Mouse (Mus musculus): ENCODE data around the gene Osgep. TPM values are rescaled to one million over a fixed set of nuclear protein-coding genes. Genes with fewer than 3 reads are reported as not detected.

The Osgep gene
- polyA plus RNA-seq, 1 experiment: 52.9 TPM

- Histone ChIP-seq H3K27me3 (ENCODE audit: control insufficient read depth, insufficient read depth, low read length) (no peaks in the 10 kb centered on the region), H3K27ac (ENCODE audit: control insufficient read depth, insufficient read depth, low read depth, low read length) (peak within 1 kb of the TSS; percentile 74), H3K4me1 (ENCODE audit: control insufficient read depth, insufficient read depth, low read length) (peaks cover 4% of the 10 kb centered on the region), H3K4me3 (ENCODE audit: control insufficient read depth, low read depth, low read length) (peak within 1 kb of the TSS; percentile 85), H3K36me3 (ENCODE audit: control insufficient read depth, insufficient read depth, low read length) (no peaks in the 10 kb centered on the region)
- TF ChIP-seq POLR2A (IDR thresholded peaks at IDR 0.05; ENCODE audit: control insufficient read depth, low read depth, low read length): peak; percentile 87
- TF ChIP-seq CTCF (IDR thresholded peaks at IDR 0.05; ENCODE audit: control insufficient read depth, insufficient read depth, insufficient replicate concordance, low read depth, low read length): peak; percentile 22; the same call in 1 of the 2 replicates
These were observed 19.4 kb upstream of the Osgep start, which contains the start of gene Gm49342 for GRCm38 (mm10) chr14:50943932-50944667. Gm49342 (plus strand) TSS chr14:50944517.

GRCm38 (mm10) chr14:50938940-50939339, 14.2 kb upstream of the Osgep start:
- H3K4me1 ChIP-seq (ENCODE audit: control insufficient read depth, insufficient read depth, low read length): no peaks in the 10 kb centered on the region
- no peak overlapping the region for H3K4me3 ChIP-seq (ENCODE audit: control insufficient read depth, low read depth, low read length)
- H3K36me3 ChIP-seq (ENCODE audit: control insufficient read depth, insufficient read depth, low read length): no peaks in the 10 kb centered on the region
- H3K27me3 ChIP-seq (ENCODE audit: control insufficient read depth, insufficient read depth, low read length): no peaks in the 10 kb centered on the region
- TF ChIP-seq POLR2A (IDR thresholded peaks at IDR 0.05; ENCODE audit: control insufficient read depth, low read depth, low read length) (no peak), CTCF (IDR thresholded peaks at IDR 0.05; ENCODE audit: control insufficient read depth, insufficient read depth, insufficient replicate concordance, low read depth, low read length) (no peak)
- no peak overlapping the region for H3K27ac ChIP-seq (ENCODE audit: control insufficient read depth, insufficient read depth, low read depth, low read length)

GRCm38 (mm10) chr14:50938119-50938908, 13.6 kb upstream of the Osgep start:
- H3K4me3 ChIP-seq (ENCODE audit: control insufficient read depth, low read depth, low read length): no peak overlapping the region
- H3K27me3 ChIP-seq (ENCODE audit: control insufficient read depth, insufficient read depth, low read length): no peaks in the 10 kb centered on the region
- no peaks in the 10 kb centered on the region for H3K4me1 ChIP-seq (ENCODE audit: control insufficient read depth, insufficient read depth, low read length)
- no peak for TF ChIP-seq CTCF (IDR thresholded peaks at IDR 0.05; ENCODE audit: control insufficient read depth, insufficient read depth, insufficient replicate concordance, low read depth, low read length)
- no peak for TF ChIP-seq POLR2A (IDR thresholded peaks at IDR 0.05; ENCODE audit: control insufficient read depth, low read depth, low read length)
- H3K36me3 ChIP-seq (ENCODE audit: control insufficient read depth, insufficient read depth, low read length): no peaks in the 10 kb centered on the region
- no peak overlapping the region for H3K27ac ChIP-seq (ENCODE audit: control insufficient read depth, insufficient read depth, low read depth, low read length)

- TF ChIP-seq POLR2A (IDR thresholded peaks at IDR 0.05; ENCODE audit: control insufficient read depth, low read depth, low read length) (no peak), CTCF (IDR thresholded peaks at IDR 0.05; ENCODE audit: control insufficient read depth, insufficient read depth, insufficient replicate concordance, low read depth, low read length) (no peak)
These were observed 12.0 kb upstream of the Osgep start for GRCm38 (mm10) chr14:50936649-50937048.

GRCm38 (mm10) chr14:50931493-50932020, 6.9 kb upstream of the Osgep start:
- peaks cover 4% of the 10 kb centered on the region for H3K4me1 ChIP-seq (ENCODE audit: control insufficient read depth, insufficient read depth, low read length)
- peak overlapping the region; percentile 88 for H3K27ac ChIP-seq (ENCODE audit: control insufficient read depth, insufficient read depth, low read depth, low read length)
- H3K4me3 ChIP-seq (ENCODE audit: control insufficient read depth, low read depth, low read length): peak overlapping the region; percentile 84
- no peaks in the 10 kb centered on the region for H3K27me3 ChIP-seq (ENCODE audit: control insufficient read depth, insufficient read depth, low read length)
- no peaks in the 10 kb centered on the region for H3K36me3 ChIP-seq (ENCODE audit: control insufficient read depth, insufficient read depth, low read length)
- TF ChIP-seq CTCF (IDR thresholded peaks at IDR 0.05; ENCODE audit: control insufficient read depth, insufficient read depth, insufficient replicate concordance, low read depth, low read length): no peak
- TF ChIP-seq POLR2A (IDR thresholded peaks at IDR 0.05; ENCODE audit: control insufficient read depth, low read depth, low read length): no peak

More at GRCm38 (mm10) chr14:50936649-50937048, 12.0 kb upstream of the Osgep start:
- H3K4me3 ChIP-seq (ENCODE audit: control insufficient read depth, low read depth, low read length): no peak overlapping the region
- no peak overlapping the region for H3K27ac ChIP-seq (ENCODE audit: control insufficient read depth, insufficient read depth, low read depth, low read length)
- peaks cover 2% of the 10 kb centered on the region; the same call in 1 of the 2 replicates for H3K4me1 ChIP-seq (ENCODE audit: control insufficient read depth, insufficient read depth, low read length)
- H3K36me3 ChIP-seq (ENCODE audit: control insufficient read depth, insufficient read depth, low read length): no peaks in the 10 kb centered on the region
- H3K27me3 ChIP-seq (ENCODE audit: control insufficient read depth, insufficient read depth, low read length): no peaks in the 10 kb centered on the region

- no peaks in the 10 kb centered on the region for H3K27me3 ChIP-seq (ENCODE audit: control insufficient read depth, insufficient read depth, low read length)
- peak within 1 kb of the TSS; percentile 84 for H3K4me3 ChIP-seq (ENCODE audit: control insufficient read depth, low read depth, low read length)
- H3K36me3 ChIP-seq (ENCODE audit: control insufficient read depth, insufficient read depth, low read length): no peaks in the 10 kb centered on the region
- TF ChIP-seq CTCF (IDR thresholded peaks at IDR 0.05; ENCODE audit: control insufficient read depth, insufficient read depth, insufficient replicate concordance, low read depth, low read length): no peak
- peak; percentile 59 for TF ChIP-seq POLR2A (IDR thresholded peaks at IDR 0.05; ENCODE audit: control insufficient read depth, low read depth, low read length)
- H3K27ac ChIP-seq (ENCODE audit: control insufficient read depth, insufficient read depth, low read depth, low read length): peak within 1 kb of the TSS; percentile 88
- peaks cover 4% of the 10 kb centered on the region for H3K4me1 ChIP-seq (ENCODE audit: control insufficient read depth, insufficient read depth, low read length)
These were observed 6.2 kb upstream of the Osgep start, which contains the start of the genes Pip4p1 and Pnp for GRCm38 (mm10) chr14:50930754-50931492. Pip4p1 (minus strand) TSS chr14:50930856. Pnp (plus strand) TSS chr14:50931082.

Measured in testis, adult 2 months (tissue).